Mouse (Mus musculus): ENCODE measurements at regions not wholly inside any gene's neighbourhood (a gene's known extent, or its start where the extent isn't known, plus 50 kb on each side); places are given as distances from the start of the nearest gene placed in this dataset.

DNA sequence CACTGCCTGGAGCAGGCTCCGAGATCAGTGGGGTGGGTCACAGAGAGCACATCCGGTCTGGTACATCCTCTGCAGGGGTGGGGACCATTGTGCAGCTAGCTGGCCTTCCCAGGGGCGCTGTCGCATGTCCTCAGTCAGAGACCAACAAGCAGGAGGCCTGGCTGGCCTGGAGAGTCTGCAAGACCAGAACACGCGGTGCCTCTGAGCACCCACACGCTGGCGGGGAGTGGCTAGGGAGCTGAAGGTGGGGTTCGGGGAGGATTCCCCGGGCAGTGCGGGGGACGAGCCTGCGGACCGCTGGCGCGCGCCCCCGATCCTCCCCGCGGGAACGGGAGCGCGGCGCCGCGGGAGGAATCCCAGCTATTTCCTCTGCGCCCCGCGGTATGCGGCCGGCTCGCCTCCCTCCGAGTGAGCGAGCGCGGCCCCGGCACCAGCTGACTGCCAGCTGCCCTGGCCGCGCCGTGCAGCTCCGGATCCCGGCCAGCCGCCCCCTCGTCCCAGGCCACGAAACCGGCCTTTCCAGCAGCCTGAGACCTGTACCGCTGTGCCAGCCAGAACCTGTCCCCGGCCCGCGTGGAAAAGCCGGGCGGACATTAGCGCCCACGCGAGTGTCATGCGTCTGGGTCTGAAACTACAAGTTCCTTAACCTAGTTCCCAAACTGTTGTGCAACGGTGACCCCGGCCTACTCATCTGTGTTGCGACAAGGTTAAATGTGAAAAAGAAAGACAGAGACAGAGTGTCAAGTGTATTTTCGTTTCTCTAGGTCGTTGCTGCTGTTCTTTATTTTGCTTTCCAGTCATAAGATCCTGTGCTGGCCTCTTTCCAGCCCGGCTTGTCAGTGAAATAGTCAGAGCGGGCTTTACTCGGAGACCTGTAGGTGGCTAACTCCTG, 61.2 kb downstream of the Pkdcc start:
- DNase-seq: peak; percentile 84

DNA sequence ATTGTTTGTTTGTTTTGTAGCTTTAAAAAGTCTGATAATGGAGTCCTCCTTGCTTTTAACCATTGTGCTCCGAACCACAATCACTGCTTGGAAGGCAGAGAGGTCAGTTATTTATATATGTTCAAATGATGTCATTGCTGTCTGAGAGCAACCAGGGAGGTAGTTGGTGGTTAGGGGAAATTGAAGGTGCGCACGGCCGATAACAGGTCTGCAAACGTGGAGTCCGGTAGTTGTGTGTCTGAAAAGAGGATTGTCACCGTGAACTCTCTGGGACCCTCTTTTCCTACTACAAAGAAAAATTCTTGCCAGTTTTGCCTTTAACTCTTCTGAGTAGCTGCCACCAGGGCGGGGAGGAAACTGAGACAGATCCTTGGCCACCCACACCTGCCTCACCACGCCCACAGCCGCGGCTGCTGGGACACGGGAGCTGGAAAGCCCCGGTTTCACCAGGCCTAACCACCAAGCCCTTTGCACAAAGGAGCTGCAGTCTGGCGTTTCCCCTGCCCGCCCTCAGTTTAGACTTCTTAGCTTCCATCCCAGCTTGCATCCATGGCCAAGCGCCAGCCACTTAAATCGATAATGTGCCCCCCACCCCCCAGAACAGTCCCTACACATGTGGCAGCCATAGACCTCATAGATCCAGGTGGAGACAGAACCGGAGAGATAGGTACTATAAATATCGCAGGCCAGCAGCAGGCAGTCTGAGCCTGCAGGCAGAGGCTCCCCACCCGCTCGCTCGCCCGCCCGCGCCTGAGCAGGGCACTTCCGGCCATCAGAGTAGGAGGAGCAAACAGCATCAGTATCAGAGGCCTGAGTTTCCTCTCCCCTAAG, 62.2 kb downstream of the Pkdcc start:
- DNase-seq: peak; percentile 71

DNA sequence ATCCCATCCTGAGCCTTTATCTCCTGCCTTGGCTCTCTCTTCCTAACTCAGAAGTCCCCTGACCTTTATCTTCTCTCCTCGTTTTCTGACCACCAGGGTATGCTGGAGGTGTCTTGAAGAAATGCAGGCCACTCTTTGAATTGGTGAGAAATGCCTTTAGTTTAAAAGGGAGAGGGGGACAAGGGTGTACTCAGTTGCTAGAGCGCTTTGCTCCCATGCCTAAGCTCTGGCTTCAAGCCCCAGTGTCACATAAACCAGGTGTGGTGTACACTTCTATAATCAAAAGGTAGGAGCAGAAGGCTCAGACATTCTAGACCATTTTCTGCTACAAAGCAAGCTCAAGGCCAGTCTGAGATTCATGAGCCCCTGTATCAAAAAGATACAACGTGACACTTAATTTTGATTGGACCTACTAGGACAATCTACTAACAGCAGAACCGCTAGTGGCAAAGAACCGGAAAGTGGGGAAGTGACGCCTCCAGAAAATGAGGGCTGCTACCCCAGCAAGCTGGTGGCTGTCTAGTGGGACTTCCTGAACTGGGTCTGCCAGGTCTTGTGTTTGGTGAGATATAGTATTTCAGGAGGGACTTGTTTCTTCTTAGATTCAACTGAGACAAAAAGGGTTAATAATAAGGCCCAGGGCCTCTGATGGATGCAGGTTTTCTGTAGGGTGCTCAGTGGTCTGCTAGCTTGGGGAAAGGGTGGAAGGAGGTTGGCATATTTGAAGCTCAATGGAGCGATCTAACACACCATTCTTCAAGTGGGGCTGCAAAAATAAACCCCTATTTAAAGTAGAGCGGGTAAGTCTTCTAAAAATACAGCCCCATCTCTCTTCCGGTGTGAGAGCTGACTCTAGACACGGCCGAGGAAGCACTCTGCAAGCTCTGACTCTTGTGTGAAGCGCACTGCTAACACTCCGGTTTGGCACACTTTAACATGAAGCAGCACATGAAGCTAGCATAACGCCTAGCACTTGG, 63.1 kb downstream of the Pkdcc start:
- DNase-seq: no peak

DNA sequence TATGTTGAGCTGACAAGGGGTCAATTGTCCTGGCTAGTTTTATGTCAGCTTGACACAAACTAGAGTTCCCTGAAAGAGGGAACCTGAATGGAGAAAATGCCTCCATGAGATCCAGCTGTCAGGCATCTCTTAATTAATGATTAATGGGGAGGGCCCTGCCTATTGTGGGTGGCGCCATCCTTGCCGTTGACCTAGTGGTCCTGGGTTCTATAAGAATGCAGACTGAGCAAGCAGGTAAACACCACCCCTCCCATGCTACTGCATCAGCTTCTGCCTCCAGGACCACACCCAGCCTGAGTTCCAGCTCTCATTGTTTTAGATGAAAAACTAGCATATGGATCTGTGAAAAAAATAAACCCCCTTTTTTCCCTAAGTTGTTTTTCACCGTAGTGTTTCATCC, 67.4 kb upstream of the Eml4 start:
- no peak for DNase-seq

DNA sequence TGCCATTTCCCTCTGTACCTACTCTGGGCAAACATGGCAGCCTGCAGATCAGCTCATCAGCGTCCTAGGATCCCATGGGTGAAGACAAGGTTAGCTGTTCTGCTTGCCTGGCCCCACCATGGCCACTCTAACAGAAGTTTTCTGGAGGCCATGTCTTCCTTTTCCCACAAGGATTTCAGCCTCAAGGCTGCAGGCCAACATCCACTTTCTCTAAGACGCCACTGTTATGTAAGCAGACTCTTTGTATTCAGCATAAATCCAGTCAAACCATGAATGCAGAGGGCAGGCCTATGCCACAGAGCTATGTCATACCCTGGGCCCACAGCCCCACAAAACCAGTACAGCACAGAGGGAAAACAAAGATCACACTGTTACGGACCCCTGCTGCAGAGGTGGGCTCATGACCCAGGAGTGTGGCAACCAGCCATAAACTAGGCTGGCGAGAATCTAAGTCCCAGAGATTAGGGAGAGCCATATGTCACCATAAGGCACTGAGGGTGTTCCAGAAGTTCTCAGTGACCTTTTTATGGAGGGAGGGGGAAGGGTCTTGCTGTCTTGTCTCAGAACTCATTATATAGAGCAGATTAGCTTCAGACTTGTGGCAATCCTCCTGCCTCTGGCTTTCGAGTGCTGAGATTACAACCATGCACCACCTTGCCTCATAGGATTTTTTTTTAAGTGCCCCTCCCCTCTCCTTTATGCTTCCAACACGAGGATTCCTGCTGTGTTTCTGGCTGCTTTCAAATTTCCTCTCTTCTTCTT, 63.2 kb upstream of the Eml4 start:
- peak; percentile 78 for DNase-seq

DNA sequence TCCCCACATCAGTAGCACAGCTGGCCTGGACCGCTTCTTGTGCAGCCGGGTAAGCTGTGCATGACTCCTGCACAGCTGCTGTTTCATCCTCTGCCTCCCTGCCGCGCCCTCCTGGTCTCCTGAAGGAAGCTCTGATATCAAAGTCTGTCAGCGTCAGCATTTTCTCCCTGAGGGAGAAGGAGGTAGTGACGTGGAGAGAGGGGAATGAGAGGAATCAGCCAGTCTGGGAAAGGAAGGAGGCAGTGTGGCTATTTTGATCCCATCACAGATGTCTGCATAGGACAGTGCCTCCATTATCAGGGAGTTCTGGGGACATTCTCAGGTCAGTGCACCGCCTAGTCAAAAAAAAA, 62.6 kb upstream of the Eml4 start:
- peak; percentile 79 for DNase-seq

DNA sequence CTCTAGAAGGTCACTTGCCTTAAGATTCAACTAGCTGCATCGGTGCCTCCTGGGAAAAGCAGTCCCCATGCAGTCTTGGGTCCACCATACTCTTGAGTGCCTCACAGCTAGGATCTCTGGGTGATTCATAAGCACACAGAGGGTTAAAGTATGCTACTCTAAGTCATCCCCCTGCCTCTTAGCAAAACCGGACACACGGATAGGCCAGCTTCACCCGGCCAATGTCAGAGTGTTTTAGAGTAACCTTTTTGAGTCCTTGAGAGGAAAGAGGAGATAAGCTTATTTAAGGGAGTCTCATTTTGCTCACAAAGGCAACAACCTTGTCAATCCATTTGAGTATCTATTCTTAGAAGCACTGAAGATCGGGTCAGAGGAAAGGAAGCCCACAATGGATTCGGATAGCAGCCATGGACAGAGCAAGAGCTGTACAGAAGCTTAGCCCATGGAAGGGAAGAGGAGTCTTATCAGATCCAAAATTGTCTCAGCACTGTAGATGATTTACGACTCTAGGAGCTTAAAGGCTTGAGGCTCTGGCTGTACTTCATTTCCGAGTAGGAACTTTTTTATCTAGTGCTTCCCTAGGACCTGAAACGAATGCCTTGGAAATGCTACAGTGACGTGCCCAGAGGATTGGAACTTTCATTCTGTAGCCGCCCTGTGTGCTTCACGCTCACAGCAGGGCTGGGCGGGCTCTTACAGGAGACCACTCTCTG, 55.0 kb upstream of the Eml4 start:
- no peak for DNase-seq

DNA sequence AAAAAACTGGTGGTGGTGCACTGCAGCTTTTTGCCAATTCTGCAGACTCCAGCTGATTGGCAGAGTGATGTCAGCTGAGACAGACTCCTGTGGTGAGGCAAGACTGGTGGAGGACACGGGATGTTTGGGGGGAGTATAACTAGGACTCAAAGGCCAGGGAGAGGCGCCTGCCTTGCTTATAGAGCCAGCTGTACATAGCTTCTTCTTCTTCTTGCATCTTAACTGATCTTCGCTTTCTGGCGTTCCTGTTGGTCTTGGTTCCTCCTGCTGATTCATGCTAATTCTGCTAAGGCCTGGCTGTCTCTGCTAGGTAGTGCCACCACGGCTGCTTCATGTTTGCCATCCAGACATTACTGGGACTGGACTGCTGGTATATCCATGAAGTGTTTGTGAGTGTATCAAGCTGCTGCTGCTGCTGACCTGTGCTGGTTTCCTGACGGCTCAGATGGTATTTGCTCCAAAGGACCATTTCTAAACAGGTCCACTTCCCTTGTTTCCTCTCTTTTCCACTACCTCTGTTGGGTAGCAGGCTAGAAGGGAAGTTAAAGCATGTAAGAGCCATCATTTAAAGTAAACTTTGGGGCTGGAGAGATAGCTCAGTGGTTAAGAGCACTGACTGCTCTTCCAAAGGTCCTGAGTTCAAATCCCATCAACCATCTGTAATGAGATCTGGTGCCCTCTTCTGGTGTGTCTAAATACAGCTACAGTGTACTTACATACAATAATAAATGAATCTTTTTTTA, 53.2 kb upstream of the Eml4 start:
- DNase-seq: no peak

All from retina, postnatal 1 day (tissue).